Mouse (Mus musculus) MEL (cell line): ENCODE results near the gene Tex44.

Source experiments
- CTCF ChIP-seq, 3 experiments: IDR thresholded peaks in 2 of 3; conservative IDR thresholded peaks in 1 of 3; 2 replicates each; pipeline ENCODE4 v1.5.1; 2011 to 2012; ENCODE audit warnings: low read length in 3 of 3, low read depth in 2 of 3, mild to moderate bottlenecking in 2 of 3, improper control_type of control experiment in 1 of 3, inconsistent platforms in 1 of 3, mixed read lengths in 1 of 3, moderate library complexity in 1 of 3; ENCODE audit not compliant: control insufficient read depth in 1 of 3, insufficient read depth in 1 of 3, poor library complexity in 1 of 3, severe bottlenecking in 1 of 3
- EP300 ChIP-seq, 2 experiments: IDR thresholded peaks; 2 replicates each; pipeline ENCODE4 v1.6.1; 2011; ENCODE audit warnings: improper control_type of control experiment in 2 of 2, low read length in 2 of 2, low read depth in 1 of 2, mild to moderate bottlenecking in 1 of 2
- ETS1 ChIP-seq: IDR thresholded peaks from 2 replicates; pipeline ENCODE4 v1.6.1; 2012; ENCODE audit warnings: low read depth, mild to moderate bottlenecking, inconsistent platforms, low read length, improper control_type of control experiment, moderate library complexity
- GATA1 ChIP-seq: IDR thresholded peaks from 2 replicates; pipeline ENCODE4 v1.6.1; 2011; ENCODE audit warnings: low read depth, low read length, improper control_type of control experiment
- MYC ChIP-seq: IDR thresholded peaks from 2 replicates; pipeline ENCODE4 v1.6.1; 2011; ENCODE audit warnings: low read depth, mild to moderate bottlenecking, low read length, improper control_type of control experiment, moderate library complexity
- POLR2A ChIP-seq, 2 experiments: IDR thresholded peaks; 2 replicates each; pipeline ENCODE4 v1.6.1; 2011 to 2012; ENCODE audit warnings: low read length in 2 of 2, mild to moderate bottlenecking in 2 of 2, control low read depth in 1 of 2, improper control_type of control experiment in 1 of 2, low read depth in 1 of 2, moderate library complexity in 1 of 2; ENCODE audit not compliant: control insufficient read depth in 1 of 2, insufficient read depth in 1 of 2, poor library complexity in 1 of 2
- POLR2AphosphoS2 ChIP-seq: IDR thresholded peaks from 2 replicates; pipeline ENCODE4 v1.6.1; 2011; ENCODE audit warnings: low read length, improper control_type of control experiment
- POLR2AphosphoS5 ChIP-seq: IDR thresholded peaks from 2 replicates; pipeline ENCODE4 v1.6.1; 2012; ENCODE audit warnings: low read depth, borderline replicate concordance, mild to moderate bottlenecking, inconsistent platforms, low read length, moderate library complexity, mixed read lengths
- TCF12 ChIP-seq: IDR thresholded peaks from 2 replicates; pipeline ENCODE4 v1.6.1; 2014; ENCODE audit warnings: low read depth, mild to moderate bottlenecking, inconsistent platforms, low read length, improper control_type of control experiment, moderate library complexity

DNA sequence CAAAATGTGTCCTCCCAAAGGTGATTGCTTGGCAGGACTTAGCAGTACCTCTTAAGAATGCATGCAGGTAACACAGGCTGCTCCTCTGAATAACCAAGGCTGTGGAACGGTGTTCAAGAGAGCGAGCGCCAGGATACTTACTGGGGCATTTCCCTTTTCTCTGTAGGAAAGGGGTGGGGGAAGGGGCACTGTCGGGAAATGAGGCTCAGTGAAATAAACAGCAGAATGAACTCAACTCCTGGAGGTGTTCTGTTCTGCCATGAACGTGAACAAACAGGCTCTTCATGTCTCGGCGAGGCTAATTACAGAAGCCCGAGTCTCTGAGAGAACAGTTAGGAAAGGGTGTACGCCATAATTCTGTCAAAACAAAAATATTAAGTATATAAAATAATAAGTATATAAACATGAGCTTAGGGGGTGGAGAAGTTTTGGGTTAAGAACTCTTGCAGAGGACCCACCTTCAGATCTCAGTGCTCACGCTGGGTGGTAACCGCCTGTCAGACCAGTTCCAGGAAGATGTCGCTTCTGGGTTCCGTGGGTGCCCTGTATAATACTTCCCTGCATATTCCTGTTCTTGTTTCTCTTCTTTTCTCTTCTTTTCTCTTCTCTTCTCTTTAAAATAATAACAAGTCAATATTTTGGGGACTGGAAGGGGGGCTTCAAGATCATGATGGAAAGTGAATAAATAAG is 30.9 kb downstream of the Tex44 start:
- TF ChIP-seq MYC (no peak), CTCF (IDR thresholded peaks at IDR 0.05 in 2 of 3, conservative IDR thresholded peaks at IDR 0.05 in 1 of 3; ENCODE audit: control insufficient read depth in 1 of 3, insufficient read depth in 1 of 3, low read depth in 2 of 3, low read length in 3 of 3, poor library complexity in 1 of 3, severe bottlenecking in 1 of 3) (no peak), POLR2AphosphoS5 (no peak), POLR2A (IDR thresholded peaks at IDR 0.05; ENCODE audit: control insufficient read depth in 1 of 2, insufficient read depth in 1 of 2, low read depth in 1 of 2, low read length in 2 of 2, poor library complexity in 1 of 2) (no peak), POLR2AphosphoS2 (no peak), ETS1 (no peak), EP300 (IDR thresholded peaks at IDR 0.05; ENCODE audit: low read depth in 1 of 2, low read length in 2 of 2) (no peak), GATA1 (no peak), TCF12 (no peak)
